Mouse (Mus musculus) naive thymus-derived CD4-positive, alpha-beta T cell, adult 2 months (primary cell): ENCODE measurements around the gene Lrtm1.

ENCODE experiments used
- DNase-seq: peaks from one replicate; pipeline ENCODE4 v3.0.0-alpha.2; 2011; ENCODE audit warnings: low read depth

Lrtm1 gene

DNA sequence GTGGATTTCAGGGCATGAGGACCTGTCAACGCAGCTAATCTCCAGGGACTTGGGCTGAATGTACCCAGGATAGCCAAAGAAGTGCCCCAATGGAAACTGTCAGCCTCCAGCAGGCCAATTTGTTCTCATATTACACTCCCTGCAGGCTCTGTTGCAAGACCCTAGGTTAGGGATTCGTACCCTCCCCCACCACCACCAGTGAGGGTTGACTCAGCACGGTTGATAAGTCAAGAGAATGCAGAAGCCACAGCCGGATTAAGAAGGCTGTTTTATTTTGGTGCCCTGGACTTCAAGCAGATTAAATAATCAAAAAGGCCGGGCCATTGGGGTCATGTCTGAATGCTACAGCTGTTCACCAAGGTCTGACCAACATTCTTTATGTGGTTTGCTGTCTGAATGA is at the start of gene Lrtm1:
Gene Lrtm1 (plus strand): TSS at position 326 of the 400 bp plus-strand sequence.
- DNase-seq: no peak

DNA sequence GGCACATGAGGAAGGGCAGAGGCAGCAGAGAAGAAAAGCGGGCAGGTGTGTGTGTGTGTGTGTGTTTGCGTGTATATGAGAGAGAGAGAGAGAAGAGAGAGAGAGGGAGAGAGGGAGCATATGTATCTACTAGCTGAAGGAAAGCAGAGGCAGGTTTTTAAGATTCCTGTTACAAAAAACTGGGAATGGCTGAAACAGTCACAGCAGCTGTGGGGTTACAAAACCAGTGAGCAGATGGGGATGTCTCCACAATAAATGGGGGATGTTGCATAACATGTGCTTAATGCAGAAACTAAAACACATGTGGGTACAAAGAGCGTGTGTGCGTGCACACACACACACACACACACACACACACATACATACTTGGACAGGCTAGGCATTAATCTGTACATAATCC is 48.8 kb upstream of the Lrtm1 start:
- DNase-seq: no peak

DNA sequence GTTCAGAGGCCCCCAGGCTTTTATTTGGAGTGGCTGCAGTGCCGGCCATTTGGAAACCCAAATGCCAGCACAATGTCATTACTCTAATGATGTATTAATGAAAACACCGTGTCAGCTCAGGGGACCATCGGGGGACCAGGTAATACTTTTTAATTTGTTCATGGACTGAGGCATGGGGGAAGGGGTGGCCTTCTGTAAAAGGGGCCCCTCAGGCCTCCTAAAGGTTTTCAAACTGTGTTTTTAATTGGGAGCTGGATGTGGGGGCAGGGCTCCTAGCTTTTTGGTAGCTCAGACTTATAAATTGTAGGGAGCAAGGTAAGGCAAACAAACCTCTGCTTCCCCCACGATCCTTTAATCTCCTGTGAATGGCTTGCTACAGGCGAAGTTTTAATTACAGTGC is 45.4 kb upstream of the Lrtm1 start:
- DNase-seq: no peak

DNA sequence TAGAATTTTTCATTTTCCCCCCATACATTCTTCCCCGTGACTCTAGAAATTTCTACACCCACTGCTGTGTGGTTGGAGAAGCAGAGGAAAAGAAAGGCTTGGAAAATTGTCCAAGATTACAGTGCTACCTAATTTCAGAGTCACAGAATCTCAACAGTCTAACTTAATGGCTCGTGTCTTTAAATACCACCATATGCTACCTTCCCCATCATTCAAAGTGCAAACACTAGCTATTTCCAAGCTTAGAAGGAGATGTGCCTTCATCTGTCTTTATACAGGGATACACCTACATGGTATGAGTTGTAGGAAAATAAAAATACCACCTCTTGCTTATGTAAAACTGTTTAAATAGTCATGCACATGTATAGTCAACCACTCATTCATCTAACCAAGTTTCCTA is 38.8 kb upstream of the Lrtm1 start:
- DNase-seq: no peak

DNA sequence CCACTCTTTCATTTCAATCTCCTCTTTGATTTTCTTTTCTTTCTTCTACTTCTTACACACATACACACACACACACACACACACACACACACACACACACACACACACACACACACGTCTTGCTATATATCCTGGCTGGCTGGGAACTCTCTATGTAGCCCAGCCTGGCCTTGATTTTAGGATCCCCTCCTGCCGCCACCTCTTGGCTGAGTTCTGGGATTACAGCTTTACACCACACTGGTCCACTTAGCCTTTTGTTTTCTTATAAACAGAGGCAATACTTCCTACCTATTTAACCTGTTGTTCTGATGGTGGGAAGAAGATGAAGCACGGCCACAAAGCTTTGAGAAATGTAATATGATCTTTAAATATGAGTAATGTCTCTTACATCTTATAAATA is 37.5 kb upstream of the Lrtm1 start:
- DNase-seq: no peak

- DNase-seq: no peak
Measured at GRCm38 (mm10) chr14:28984276-28984675, 33.7 kb upstream of the Lrtm1 start.

DNA sequence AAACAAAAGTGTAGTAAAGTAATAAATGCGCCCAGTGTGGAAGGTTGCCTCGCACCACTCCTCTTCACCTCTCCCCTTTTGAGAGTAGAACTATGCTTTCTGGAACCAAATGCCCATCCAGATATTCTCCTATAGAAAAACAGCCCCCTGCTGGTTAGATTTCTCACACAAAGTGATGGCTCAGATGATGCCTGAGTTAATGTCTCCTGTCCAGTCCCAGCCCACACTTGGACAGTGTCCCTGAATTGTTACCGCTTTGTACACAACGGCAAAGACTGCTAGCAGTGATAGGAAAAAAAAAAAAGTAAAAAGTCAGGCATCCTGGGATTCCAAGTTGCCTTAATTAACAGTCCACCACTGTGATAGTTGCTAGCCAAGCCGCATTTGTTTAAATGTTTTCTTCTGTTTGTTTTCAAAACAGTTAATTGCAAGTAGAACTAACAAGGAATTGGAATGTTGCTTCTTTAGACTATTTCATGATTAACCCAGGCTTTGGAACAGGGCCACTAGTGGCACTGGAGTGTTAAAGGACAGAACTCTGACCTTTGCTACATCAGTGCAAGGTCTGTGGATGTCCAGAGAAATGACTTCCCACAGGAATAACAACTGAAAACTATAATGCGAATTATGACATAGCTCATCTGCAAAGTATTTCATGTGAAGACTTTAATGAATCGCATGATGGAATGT is 29.7 kb upstream of the Lrtm1 start:
- DNase-seq: no peak

DNA sequence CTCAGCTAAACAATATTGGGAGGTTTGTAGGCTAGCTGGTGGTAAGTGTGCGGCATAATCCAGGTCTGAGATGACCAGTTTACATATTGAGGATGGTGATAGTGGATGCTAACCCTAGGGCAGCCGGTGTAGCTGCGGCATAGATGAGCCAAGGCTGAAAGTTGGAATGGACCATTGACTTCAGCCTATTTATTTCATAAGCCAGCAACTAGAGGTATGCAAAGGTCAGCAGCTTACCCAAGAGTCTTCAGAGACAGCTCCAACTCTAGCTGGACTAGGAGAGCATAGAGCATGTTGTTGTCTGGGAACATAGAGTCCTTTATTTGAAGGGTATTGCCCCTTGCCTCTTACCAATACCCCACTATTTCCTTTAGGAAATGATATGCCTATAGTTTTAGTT is 21.4 kb upstream of the Lrtm1 start:
- no peak for DNase-seq

DNA sequence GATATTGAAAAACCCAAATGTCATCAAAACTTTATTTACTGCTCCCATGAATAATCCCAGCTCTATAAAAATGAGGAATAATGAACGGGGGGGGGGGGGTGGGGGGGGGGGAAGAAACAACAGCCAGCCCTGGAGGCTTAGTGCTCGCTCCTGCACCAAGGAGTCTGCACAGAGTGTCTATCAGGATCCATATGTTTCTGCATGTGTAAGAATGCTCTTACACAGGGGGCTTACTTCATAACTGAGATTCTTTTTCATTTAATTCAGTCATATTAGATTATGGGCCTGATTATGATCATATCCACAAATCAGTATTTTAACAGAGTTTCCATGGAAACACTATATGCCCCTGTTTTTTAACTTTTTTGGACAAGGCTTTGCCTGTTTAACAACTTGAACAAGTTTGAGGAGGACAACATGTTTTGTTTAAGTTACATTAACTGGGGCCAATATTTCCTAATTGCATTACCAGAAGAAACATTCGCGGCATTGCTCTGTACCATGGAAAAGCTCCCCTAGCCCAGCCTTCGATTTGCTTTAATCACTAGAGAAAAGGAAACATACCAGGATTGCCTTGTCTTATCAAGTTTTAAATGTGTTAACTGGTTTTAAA is 12.7 kb upstream of the Lrtm1 start:
- DNase-seq: no peak

GRCm38 (mm10) chr14:29009644-29010043 is 8.4 kb upstream of the Lrtm1 start:
- DNase-seq: no peak

DNA sequence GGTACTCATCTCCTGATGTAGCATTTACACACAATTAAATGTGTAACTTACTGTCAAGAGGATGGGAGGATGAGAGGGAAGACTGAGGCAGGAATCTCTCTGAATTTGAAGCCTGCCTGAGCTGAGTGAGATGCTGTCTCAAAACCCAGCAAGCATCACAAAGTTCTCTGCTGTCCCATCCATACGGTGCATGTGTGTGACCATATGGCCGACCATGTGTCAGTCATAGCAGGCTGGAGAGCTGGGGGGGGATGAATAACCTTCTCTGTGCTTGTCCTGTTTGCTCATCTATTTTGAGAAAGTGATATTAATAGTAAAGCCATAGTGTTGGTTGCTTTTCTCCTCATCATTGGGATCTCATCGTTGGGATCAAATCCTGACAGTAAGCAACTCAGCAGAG is 4.8 kb upstream of the Lrtm1 start:
- DNase-seq: no peak

DNA sequence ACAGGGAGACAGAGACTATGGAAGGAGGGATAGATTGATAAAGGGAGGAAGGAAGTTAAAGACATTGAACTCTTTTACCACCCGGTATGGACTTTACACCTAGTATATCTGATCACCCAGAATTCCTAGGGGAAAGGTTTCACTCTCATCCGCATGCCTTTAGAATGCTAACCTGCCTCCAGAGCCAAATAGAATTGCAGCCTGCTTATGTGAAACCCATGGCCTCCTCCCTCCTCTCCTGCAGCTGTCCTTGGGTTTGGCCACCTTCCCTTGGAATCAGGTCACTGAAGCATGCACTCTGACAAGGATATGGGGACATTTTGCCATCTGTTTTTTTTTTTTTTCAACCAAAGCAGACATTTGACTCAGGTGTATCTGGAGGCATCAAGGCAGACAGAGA is 3.3 kb upstream of the Lrtm1 start:
- DNase-seq: no peak

DNA sequence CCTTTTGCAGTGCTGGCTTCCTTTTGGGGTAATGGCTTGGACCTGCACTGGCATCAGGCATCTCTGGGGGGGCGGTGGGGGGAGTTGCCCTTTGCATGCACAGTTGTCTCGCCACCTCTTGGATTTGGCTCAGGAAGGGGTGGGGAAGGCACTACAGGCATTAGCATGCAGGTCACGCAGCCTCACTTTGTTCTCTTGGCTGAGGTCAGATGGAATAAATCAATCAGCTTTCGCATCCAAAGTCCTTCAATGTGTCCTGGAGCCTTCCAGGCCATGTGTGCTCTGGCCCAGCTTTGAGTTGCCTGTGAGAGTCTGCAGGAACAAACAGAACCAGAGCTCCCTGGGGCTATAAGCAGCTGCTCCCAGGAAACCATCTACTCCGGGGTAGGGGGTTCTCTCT is 2.1 kb upstream of the Lrtm1 start:
- no peak for DNase-seq

DNA sequence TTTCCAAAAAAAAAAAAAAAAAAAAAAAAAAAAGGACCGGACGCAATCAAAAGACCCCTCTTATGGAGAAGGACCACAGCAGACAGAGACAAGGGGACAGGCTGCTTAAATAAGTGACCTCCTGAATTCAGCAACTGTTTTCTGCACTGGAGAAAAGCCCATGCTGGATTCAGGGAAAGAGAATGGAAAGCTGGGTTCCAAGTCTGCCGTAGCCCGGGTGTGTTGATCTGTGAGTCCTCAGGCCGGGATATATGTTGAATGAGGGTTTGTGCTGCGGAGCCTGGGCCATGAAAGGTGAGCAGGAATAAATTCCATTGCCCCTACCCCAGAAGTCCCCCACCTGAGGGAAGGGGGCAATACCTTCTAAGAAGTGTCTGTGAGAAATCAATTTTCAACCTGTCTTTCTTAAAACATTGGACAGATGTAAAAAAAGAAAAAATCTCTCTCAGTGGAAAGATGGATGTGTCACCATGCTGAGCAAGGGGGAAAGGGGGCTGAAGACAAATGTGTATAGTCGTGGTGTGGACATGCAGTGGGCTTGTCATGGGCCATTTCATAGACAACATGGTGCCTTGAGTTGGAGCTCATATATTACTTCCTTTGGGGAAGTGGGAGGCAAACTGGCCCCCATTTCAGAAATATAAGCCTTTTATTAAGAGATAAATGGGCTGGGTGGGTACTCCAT is 450 bp downstream of the Lrtm1 start:
- no peak for DNase-seq

- no peak for DNase-seq
Measured at GRCm38 (mm10) chr14:29021295-29021694, 3.3 kb downstream of the Lrtm1 start.

GRCm38 (mm10) chr14:29023246-29023645 is 5.2 kb downstream of the Lrtm1 start:
- no peak for DNase-seq

- DNase-seq: no peak
Measured at GRCm38 (mm10) chr14:29025335-29025734, 7.3 kb downstream of the Lrtm1 start.

- no peak for DNase-seq
Measured at GRCm38 (mm10) chr14:29027276-29027675, 9.3 kb downstream of the Lrtm1 start.

DNA sequence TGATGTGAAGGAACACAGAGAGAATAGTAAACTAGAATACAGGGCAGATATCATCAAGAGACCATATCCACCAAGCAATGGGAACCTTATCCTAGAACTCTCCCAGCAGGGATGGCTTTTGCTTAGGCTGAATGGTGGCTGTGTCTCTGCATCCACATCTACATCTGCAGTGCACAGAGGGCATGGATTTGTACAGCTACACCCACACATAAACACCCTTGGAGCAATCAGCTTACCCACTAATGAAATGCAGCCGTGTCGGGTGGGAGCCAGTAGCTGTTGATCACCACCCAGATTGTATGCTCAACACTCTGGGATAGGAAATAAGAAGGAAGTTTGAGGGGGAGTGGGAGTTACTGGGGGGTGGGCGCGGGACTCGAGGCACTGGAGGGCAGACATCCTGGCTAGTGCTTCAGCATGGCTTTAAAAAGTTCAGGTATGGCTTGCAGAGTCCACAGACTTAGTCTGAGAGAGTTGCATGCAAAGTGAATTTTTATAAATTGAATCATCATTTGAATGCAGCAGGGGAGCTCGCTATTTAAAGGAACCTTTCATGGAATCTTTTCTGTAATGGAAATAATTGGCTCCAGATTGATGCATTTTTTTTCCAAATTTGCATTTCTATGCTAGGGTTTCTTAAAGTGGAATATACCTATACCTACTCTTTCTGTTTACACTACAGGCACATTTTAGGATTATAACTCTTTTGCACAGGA is 10.5 kb downstream of the Lrtm1 start:
- DNase-seq: no peak

- DNase-seq: no peak
Measured at GRCm38 (mm10) chr14:29029107-29029469, 11.1 kb downstream of the Lrtm1 start.

GRCm38 (mm10) chr14:29029896-29030420 is 11.9 kb downstream of the Lrtm1 start:
- no peak for DNase-seq

- DNase-seq: no peak
Measured at GRCm38 (mm10) chr14:29030519-29030918, 12.5 kb downstream of the Lrtm1 start.
